Mouse (Mus musculus) ES-Bruce4 (cell line): ENCODE data around the gene Mrpl51. TPM values are rescaled to one million over a fixed set of nuclear protein-coding genes. Genes with fewer than 3 reads are reported as not detected.
A peak's percentile ranks its signal among the peaks of the same experiment; 100 is the strongest.

ENCODE experiments used
- H3K27ac ChIP-seq: 2 replicates; pipeline ENCODE4 v1.5.1; 2012; ENCODE audit warnings: low read length, inconsistent platforms; ENCODE audit not compliant: insufficient read depth
- H3K27me3 ChIP-seq: 2 replicates; pipeline ENCODE4 v1.6.1; 2012; ENCODE audit warnings: mild to moderate bottlenecking, low read length, inconsistent platforms; ENCODE audit not compliant: control insufficient read depth, poor library complexity, insufficient read depth, severe bottlenecking
- H3K36me3 ChIP-seq: 2 replicates; pipeline ENCODE4 v1.6.1; 2012; ENCODE audit warnings: inconsistent platforms, mild to moderate bottlenecking, low read length, moderate library complexity; ENCODE audit not compliant: control insufficient read depth, poor library complexity, insufficient read depth, severe bottlenecking
- H3K4me1 ChIP-seq: one replicate; pipeline ENCODE4 v1.8.1; 2011; ENCODE audit warnings: low read length; ENCODE audit not compliant: control insufficient read depth, insufficient read depth
- H3K4me3 ChIP-seq: 2 replicates; pipeline ENCODE4 v1.5.1; 2011; ENCODE audit warnings: low read depth, mild to moderate bottlenecking, low read length
- H3K9ac ChIP-seq: 2 replicates; pipeline ENCODE4 v1.6.1; 2012; ENCODE audit warnings: low read depth, mild to moderate bottlenecking, inconsistent platforms; ENCODE audit not compliant: poor library complexity, severe bottlenecking
- H3K9me3 ChIP-seq: replicated peaks from 2 replicates; pipeline ENCODE4 v1.6.1; 2012; ENCODE audit warnings: mild to moderate bottlenecking, low read length, inconsistent platforms; ENCODE audit not compliant: control insufficient read depth, poor library complexity, insufficient read depth, severe bottlenecking
- CTCF ChIP-seq: IDR thresholded peaks from one replicate; pipeline ENCODE4 v1.8.1; 2011; ENCODE audit warnings: low read depth, low read length
- EP300 ChIP-seq: IDR thresholded peaks from 2 replicates; pipeline ENCODE4 v1.6.1; 2011; ENCODE audit warnings: low read depth, low read length; ENCODE audit not compliant: insufficient read depth
- POLR2A ChIP-seq: IDR thresholded peaks from one replicate; pipeline ENCODE4 v1.8.1; 2011; ENCODE audit warnings: low read length; ENCODE audit not compliant: insufficient read depth
- polyA plus RNA-seq: library from polyadenylated mRNA; stranded (reverse); fragments of >200 nt; gene quantifications from 2 replicates; pipeline ENCODE4 v1.2.4, GENCODE M21; 2011; ENCODE audit warnings: low read depth; ENCODE audit not compliant: missing spikeins, insufficient read depth, insufficient read length

The Mrpl51 gene
- polyA plus RNA-seq, 1 experiment: 113 TPM

DNA sequence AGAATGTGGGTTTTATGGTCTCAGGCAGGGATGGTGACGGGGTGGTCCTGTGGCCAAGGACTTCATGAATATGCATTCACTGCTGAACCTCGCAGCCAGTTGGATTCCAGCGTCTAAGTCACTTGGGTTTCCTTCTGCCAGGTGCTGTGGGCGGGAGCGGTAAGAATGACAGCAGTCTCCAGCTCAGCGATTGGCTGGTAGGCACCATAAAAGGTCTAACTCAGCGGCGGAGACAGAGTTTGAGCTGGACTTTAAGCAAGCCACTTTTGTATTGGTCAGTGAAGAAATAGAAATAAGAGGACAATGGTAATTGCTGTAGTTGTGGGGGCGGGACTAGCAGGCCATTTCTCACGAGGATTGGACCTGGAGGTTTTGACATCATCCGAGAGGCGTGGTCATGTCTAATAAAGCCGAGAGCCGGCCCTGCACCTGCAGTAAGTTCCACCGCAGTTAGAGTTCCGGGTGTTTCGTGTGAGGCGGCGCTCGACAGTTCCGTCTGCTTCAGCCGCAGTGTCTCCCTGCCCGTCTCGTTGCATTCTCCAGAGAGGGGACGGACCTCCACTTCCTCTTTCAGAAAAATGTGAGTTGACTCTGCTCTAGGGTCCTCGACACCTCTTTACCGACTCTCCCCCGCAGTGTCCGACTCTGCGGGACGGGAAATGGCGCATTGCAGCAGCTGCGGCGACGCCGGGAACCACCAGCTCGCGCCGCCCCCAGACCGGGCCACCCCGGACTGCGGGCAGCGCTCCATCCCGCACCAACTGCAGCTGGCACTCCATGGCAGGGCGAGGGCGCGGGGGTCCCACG, 23.8 kb downstream of the Mrpl51 start, which contains the start of gene Vamp1:
Gene Vamp1 (plus strand): TSS at position 404 of the 807 bp plus-strand sequence.
- Histone ChIP-seq H3K9ac (peak within 1 kb of the TSS; percentile 73), H3K27me3 (no peaks in the 10 kb centered on the region), H3K4me3 (peak within 1 kb of the TSS; percentile 91), H3K36me3 (no peaks in the 10 kb centered on the region), H3K27ac (no peak within 1 kb of the TSS), H3K9me3 (no peaks in the 10 kb centered on the region), H3K4me1 (no peaks in the 10 kb centered on the region)
- TF ChIP-seq CTCF (no peak), EP300 (peak; percentile 63; the same call in 1 of the 2 replicates), POLR2A (peak; percentile 92)

DNA sequence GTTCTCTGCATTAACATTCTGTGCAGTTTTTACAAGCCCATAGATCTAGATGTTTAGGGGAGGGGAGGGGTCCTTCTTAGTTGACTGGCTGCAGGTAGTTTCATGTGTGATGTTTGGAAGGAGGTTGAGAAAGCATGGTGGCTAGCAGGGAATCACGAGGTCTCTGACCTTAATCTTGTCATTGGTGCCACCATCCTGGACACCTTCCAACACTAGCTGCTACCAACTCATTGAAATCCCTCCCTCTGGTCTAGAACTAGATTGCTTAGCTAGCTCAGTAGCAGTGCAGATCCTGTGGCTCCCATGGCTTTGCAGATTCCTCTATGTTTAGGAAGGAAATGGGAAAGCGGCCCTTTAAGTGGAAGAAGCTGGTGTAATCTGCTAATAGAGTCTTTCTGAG, 25.3 kb downstream of the Mrpl51 start:
- Histone ChIP-seq H3K36me3 (no peaks in the 10 kb centered on the region), H3K9ac (no peak overlapping the region), H3K4me3 (no peak overlapping the region), H3K27ac (no peak overlapping the region), H3K27me3 (no peaks in the 10 kb centered on the region), H3K4me1 (no peaks in the 10 kb centered on the region), H3K9me3 (no peaks in the 10 kb centered on the region)
- TF ChIP-seq EP300 (no peak), CTCF (no peak), POLR2A (no peak)

DNA sequence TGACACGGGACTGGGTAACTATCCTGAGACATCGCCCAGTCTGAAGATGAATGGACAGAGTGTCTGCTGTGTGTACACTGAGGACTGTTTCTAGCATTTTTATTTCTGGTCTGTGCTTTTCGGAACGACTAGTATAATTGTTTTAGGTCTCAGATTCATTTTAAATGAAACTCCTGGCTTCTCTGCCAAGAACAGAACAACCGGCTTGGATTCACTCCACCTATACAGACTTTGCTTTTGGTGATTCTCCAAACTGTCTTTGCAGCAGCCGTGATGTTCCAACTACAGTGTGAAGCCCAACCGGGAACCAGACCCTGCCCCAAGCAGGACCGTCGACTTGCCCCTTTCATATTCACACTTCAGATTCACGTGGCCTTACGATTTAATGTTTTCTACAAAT, 26.3 kb downstream of the Mrpl51 start:
- H3K4me1 ChIP-seq: no peaks in the 10 kb centered on the region

DNA sequence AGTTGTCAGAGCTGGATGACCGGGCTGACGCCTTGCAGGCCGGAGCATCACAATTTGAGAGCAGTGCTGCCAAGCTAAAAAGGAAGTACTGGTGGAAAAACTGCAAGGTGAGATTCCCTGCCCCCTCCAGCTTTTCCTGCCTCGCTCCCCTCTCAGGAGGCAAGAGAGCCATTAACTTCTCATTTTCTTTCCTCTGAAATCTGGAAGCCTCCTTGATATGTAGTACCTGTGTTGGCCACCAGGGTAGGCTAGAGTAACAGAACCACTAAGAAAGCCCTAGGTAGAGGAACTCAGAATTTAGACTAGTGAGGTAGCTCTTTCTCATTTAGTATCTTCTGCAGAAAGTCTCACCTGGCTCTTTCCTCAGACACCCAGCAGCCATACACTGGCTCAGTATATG, 27.4 kb downstream of the Mrpl51 start:
- H3K4me3 ChIP-seq: no peak overlapping the region
- TF ChIP-seq CTCF (peak; percentile 18), EP300 (no peak), POLR2A (no peak)
- H3K9me3 ChIP-seq: no peaks in the 10 kb centered on the region
- no peak overlapping the region for H3K9ac ChIP-seq
- H3K4me1 ChIP-seq: no peaks in the 10 kb centered on the region
- H3K27ac ChIP-seq: no peak overlapping the region
- H3K36me3 ChIP-seq: no peaks in the 10 kb centered on the region
- no peaks in the 10 kb centered on the region for H3K27me3 ChIP-seq

More for the DNA sequence above, 26.3 kb downstream of the Mrpl51 start:
- no peaks in the 10 kb centered on the region for H3K9me3 ChIP-seq
- no peaks in the 10 kb centered on the region for H3K27me3 ChIP-seq
- H3K36me3 ChIP-seq: no peaks in the 10 kb centered on the region
- TF ChIP-seq CTCF: no peak
- no peak for TF ChIP-seq POLR2A
- TF ChIP-seq EP300: no peak
- no peak overlapping the region for H3K4me3 ChIP-seq
- H3K27ac ChIP-seq: no peak overlapping the region
- H3K9ac ChIP-seq: no peak overlapping the region

DNA sequence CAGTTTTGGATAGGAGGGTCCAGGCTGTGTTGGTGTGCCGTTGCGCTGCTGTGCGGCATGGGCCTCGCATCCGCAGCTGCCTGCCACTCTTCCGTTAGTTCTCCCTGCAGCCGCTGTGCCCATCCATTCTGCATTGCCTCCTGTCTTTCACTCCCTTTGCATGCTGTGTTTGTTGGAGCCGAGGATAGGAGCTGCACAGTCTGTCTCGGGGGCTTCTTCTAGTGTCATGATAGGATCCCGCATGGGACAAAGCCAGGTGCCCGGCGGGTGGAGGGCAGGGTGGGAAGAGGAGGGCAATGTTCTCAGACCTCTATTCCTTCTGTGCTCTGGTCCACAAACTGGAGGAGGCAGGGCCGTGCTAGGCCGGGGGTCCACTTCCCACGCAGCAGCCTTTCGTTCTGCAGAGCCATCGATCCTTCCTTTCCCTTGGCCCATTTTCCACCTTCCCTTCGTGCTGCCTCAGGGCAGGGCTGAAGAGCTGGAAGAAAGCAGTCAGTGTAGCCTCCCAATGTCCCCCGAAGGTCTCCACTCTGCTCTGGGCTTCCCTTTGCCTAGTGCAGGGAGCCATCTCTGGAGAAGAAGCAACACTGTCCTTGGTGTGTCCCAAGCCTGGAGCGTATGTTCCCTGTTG, 29.6 kb downstream of the Mrpl51 start:
- TF ChIP-seq CTCF: no peak
- no peak for TF ChIP-seq POLR2A
- TF ChIP-seq EP300: no peak
- Histone ChIP-seq H3K27ac (no peak overlapping the region), H3K9ac (no peak overlapping the region), H3K36me3 (no peaks in the 10 kb centered on the region; the same call in 1 of the 2 replicates), H3K4me1 (no peaks in the 10 kb centered on the region), H3K9me3 (no peaks in the 10 kb centered on the region), H3K4me3 (no peak overlapping the region), H3K27me3 (no peaks in the 10 kb centered on the region)

DNA sequence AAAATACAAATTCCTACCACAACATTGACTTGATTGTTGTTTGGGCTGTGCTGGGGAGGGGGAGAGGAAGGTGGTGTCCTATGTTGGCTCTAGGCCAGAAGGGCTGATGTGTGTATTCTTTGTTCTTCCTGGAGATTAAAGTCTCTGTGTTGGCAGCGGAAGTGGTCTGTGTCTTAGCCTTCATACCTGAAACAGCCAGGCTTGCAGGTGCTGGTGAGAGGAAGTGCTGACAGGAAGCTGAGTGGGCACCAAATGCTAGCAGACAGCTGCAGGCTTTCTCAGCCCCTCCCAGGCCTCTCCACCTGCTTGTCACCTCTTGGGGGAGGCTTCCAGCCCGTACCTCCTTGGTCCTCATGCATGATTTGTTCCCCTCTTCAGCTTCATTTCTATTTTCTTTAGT, 30.5 kb downstream of the Mrpl51 start:
- no peak overlapping the region for H3K4me3 ChIP-seq
- H3K27ac ChIP-seq: no peak overlapping the region
- TF ChIP-seq CTCF (no peak), EP300 (no peak), POLR2A (no peak)
- H3K27me3 ChIP-seq: no peaks in the 10 kb centered on the region
- H3K9ac ChIP-seq: no peak overlapping the region
- no peaks in the 10 kb centered on the region; the same call in 1 of the 2 replicates for H3K36me3 ChIP-seq
- no peaks in the 10 kb centered on the region for H3K4me1 ChIP-seq
- H3K9me3 ChIP-seq: no peaks in the 10 kb centered on the region
